Mouse (Mus musculus) megakaryocyte, embryonic 14.5 days (primary cell): ENCODE data around the gene Fosl2. TPM values are rescaled to one million over a fixed set of nuclear protein-coding genes. Genes with fewer than 3 reads are reported as not detected.

Source experiments
- H3K27me3 ChIP-seq: replicated peaks from 2 replicates; pipeline ENCODE3; 2012; ENCODE audit warnings: inconsistent platforms
- H3K36me3 ChIP-seq: replicated peaks from 2 replicates; pipeline ENCODE3; 2012; ENCODE audit warnings: low read length, inconsistent platforms, mixed read lengths
- H3K4me1 ChIP-seq: 2 replicates; pipeline ENCODE4 v1.6.1; 2012; ENCODE audit warnings: inconsistent platforms
- H3K4me3 ChIP-seq: replicated peaks from 2 replicates; pipeline ENCODE3; 2012; ENCODE audit warnings: moderate library complexity, mild to moderate bottlenecking, inconsistent platforms
- H3K9me3 ChIP-seq: 2 replicates; pipeline ENCODE4 v1.6.1; 2012; ENCODE audit warnings: inconsistent platforms
- FLI1 ChIP-seq: IDR thresholded peaks from 2 replicates; pipeline ENCODE4 v1.6.1; 2012; ENCODE audit warnings: low read length, inconsistent platforms, mixed read lengths
- GATA1 ChIP-seq: IDR thresholded peaks from 3 replicates; pipeline ENCODE4 v1.6.1; 2012; ENCODE audit warnings: mixed read lengths, low read length, inconsistent platforms, borderline replicate concordance
- polyA plus RNA-seq: library from polyadenylated mRNA; stranded (reverse); fragments of >175 nt; gene quantifications from 2 replicates; pipeline ENCODE4 v1.2.3, GENCODE M21; 2012; ENCODE audit warnings: low replicate concordance; ENCODE audit not compliant: insufficient read depth

The Fosl2 gene
- polyA plus RNA-seq, 1 experiment = 5.0 TPM

GRCm38 (mm10) chr5:32141899-32142298 is 6.3 kb downstream of the Fosl2 start:
- H3K36me3 ChIP-seq = peaks cover 52% of the 10 kb centered on the region
- H3K9me3 ChIP-seq = no peaks in the 10 kb centered on the region
- TF ChIP-seq GATA1 = no peak
- TF ChIP-seq FLI1 = no peak
- peak overlapping the region; percentile 59 for H3K4me3 ChIP-seq
- H3K27me3 ChIP-seq = peaks cover 2% of the 10 kb centered on the region
- peaks cover 87% of the 10 kb centered on the region for H3K4me1 ChIP-seq

- Histone ChIP-seq H3K4me3 (no peak overlapping the region), H3K27me3 (no peaks in the 10 kb centered on the region), H3K36me3 (peaks cover 66% of the 10 kb centered on the region), H3K9me3 (no peaks in the 10 kb centered on the region), H3K4me1 (peaks cover 86% of the 10 kb centered on the region)
- TF ChIP-seq FLI1 (no peak), GATA1 (no peak)
Observed at GRCm38 (mm10) chr5:32143433-32143970, 7.9 kb downstream of the Fosl2 start.

GRCm38 (mm10) chr5:32146281-32146680 is 10.7 kb downstream of the Fosl2 start:
- Histone ChIP-seq H3K4me1 (peaks cover 78% of the 10 kb centered on the region), H3K9me3 (no peaks in the 10 kb centered on the region), H3K4me3 (no peak overlapping the region), H3K36me3 (peaks cover 85% of the 10 kb centered on the region), H3K27me3 (no peaks in the 10 kb centered on the region)
- no peak for TF ChIP-seq FLI1
- TF ChIP-seq GATA1 = no peak

GRCm38 (mm10) chr5:32148593-32148992 is 13.0 kb downstream of the Fosl2 start:
- H3K36me3 ChIP-seq = peaks cover 91% of the 10 kb centered on the region
- TF ChIP-seq FLI1 (no peak), GATA1 (no peak)

GRCm38 (mm10) chr5:32151244-32151643 is 15.6 kb downstream of the Fosl2 start:
- Histone ChIP-seq H3K27me3 (no peaks in the 10 kb centered on the region), H3K9me3 (no peaks in the 10 kb centered on the region), H3K36me3 (peaks cover 91% of the 10 kb centered on the region), H3K4me1 (peaks cover 46% of the 10 kb centered on the region), H3K4me3 (no peak overlapping the region)
- TF ChIP-seq GATA1 (no peak), FLI1 (no peak)

More at GRCm38 (mm10) chr5:32148593-32148992, 13.0 kb downstream of the Fosl2 start:
- no peaks in the 10 kb centered on the region for H3K9me3 ChIP-seq
- no peak overlapping the region for H3K4me3 ChIP-seq
- peaks cover 55% of the 10 kb centered on the region for H3K4me1 ChIP-seq
- no peaks in the 10 kb centered on the region for H3K27me3 ChIP-seq

- TF ChIP-seq GATA1 (no peak), FLI1 (no peak)
- H3K4me3 ChIP-seq = no peak overlapping the region
- peaks cover 75% of the 10 kb centered on the region for H3K36me3 ChIP-seq
- H3K9me3 ChIP-seq = no peaks in the 10 kb centered on the region
- no peaks in the 10 kb centered on the region for H3K27me3 ChIP-seq
- peaks cover 31% of the 10 kb centered on the region for H3K4me1 ChIP-seq
Observed at GRCm38 (mm10) chr5:32152725-32153417, 17.3 kb downstream of the Fosl2 start.

GRCm38 (mm10) chr5:32153418-32153740 is 17.8 kb downstream of the Fosl2 start:
- H3K4me3 ChIP-seq = no peak overlapping the region

DNA sequence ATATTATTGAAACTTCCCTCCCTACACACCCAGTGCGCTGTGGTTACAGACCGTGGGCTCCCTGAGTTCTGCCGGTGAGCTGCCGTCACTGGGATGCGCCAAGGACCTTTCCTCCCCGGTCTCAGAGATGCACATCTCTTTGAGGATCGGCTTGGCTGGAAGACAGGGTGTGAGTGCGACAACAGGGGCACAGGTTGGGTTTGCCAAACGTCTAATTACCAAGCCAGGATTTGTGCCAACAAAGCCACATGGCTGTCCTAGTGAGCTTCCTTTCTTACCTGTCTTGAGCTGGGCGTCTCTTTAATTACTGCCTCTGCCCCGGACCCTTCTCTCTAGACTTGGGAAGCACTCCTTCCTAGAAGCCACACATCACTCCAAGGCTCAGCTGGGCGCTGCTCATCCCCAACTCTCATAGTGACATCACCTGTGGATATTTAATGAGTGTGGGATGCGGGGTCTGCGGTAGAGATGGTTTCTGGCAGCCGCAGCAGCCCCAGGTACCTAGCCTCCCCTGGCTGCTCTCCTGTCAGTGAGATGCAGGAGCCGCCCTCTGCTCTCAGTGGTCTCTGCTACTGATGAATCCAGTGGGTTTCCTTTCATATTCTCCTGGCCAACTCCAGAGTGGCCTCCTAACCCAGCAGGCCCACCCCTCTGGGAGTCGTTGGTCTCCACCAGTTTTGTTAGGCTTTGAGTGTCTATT is 18.3 kb downstream of the Fosl2 start:
- H3K4me1 ChIP-seq = peaks cover 27% of the 10 kb centered on the region
- H3K4me3 ChIP-seq = no peak overlapping the region
- no peaks in the 10 kb centered on the region for H3K27me3 ChIP-seq
- H3K9me3 ChIP-seq = no peaks in the 10 kb centered on the region
- peaks cover 64% of the 10 kb centered on the region for H3K36me3 ChIP-seq
- TF ChIP-seq FLI1 = no peak
- no peak for TF ChIP-seq GATA1

More at GRCm38 (mm10) chr5:32153418-32153740, 17.8 kb downstream of the Fosl2 start:
- H3K27me3 ChIP-seq = no peaks in the 10 kb centered on the region
- TF ChIP-seq FLI1 (no peak), GATA1 (no peak)
- H3K36me3 ChIP-seq = peaks cover 70% of the 10 kb centered on the region
- H3K4me1 ChIP-seq = peaks cover 26% of the 10 kb centered on the region
- H3K9me3 ChIP-seq = no peaks in the 10 kb centered on the region

DNA sequence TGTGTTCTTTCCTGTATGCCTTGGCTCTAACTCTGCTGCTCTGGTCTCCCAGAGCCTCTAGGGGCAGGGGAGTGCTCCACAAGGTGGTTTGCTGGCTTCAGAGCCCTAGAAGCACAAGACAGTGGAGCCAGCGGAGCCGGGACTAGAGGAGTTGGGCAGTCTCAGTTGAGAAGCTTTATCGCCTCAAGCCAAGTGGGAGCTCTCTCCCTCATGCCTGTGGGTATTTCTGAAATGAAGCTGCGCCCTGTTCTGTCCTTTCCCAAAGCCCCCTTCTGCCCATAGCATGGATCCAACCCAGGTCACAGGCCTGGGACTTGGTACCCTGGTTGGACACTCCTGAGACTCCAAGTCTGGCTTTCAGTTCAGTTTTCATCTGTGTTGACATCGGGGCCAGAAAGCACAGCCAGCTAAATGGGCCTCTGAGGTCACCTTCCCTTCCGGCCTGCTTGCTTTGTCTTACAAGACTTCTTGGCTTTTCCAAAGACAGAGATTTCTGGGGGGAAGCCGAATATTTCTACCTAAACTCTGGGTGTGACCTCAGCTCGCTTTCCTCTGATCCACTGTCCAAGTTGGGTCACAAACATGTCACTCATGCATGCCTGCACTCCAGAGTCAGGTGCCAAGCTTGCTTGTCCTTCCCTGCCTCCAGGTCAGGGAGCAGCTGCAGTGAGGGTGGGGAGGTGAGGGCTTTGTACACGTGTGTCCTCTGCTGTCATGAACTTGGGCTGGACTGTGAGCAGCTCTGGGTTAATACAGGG is 19.5 kb downstream of the Fosl2 start:
- peaks cover 54% of the 10 kb centered on the region for H3K36me3 ChIP-seq
- TF ChIP-seq GATA1 = no peak
- TF ChIP-seq FLI1 = no peak
- no peaks in the 10 kb centered on the region for H3K9me3 ChIP-seq
- no peak overlapping the region for H3K4me3 ChIP-seq
- peaks cover 27% of the 10 kb centered on the region for H3K4me1 ChIP-seq
- no peaks in the 10 kb centered on the region for H3K27me3 ChIP-seq

DNA sequence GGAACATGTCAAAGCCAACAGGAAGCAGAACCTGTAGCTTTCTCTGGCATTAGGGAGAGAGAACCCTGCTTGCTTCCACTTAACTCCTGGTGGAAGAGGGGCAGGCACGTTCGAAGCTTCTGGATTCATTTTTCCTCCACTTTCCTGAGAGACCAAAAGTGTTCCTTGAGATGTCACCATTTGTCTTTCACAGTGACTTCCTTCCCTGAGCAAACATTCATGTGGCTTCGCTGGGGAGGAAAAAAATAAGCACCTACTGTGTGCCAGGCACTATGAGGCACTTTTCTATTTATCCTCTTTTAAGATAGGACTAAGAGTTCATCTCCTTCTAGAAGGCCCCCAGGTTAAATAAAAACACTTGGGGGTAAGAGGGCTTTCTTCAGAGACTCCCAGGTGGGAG is 20.3 kb downstream of the Fosl2 start:
- peaks cover 46% of the 10 kb centered on the region for H3K36me3 ChIP-seq
- H3K27me3 ChIP-seq = no peaks in the 10 kb centered on the region
- TF ChIP-seq FLI1 (no peak), GATA1 (no peak)
- H3K4me1 ChIP-seq = peaks cover 34% of the 10 kb centered on the region
- no peak overlapping the region for H3K4me3 ChIP-seq
- H3K9me3 ChIP-seq = no peaks in the 10 kb centered on the region
